Mouse (Mus musculus): Measurements from ENCODE around the gene Desi1.

- TF ChIP-seq CTCF (IDR thresholded peaks at IDR 0.05; ENCODE audit: low read depth) (no peak; the same call in 1 of the 2 replicates), EP300 (IDR thresholded peaks at IDR 0.05; ENCODE audit: low read depth) (no peak)
These were observed 6.4 kb downstream of the Desi1 start for GRCm38 (mm10) chr15:82027276-82027675.
